Mouse (Mus musculus) ES-Bruce4 (cell line): Measurements from ENCODE around the gene Ift122. TPM values are rescaled to one million over a fixed set of nuclear protein-coding genes. Genes with fewer than 3 reads are reported as not detected.

Experiments
- H3K27ac ChIP-seq: 2 replicates; pipeline ENCODE4 v1.5.1; 2012; ENCODE audit warnings: low read length, inconsistent platforms; ENCODE audit not compliant: insufficient read depth
- H3K27me3 ChIP-seq: 2 replicates; pipeline ENCODE4 v1.6.1; 2012; ENCODE audit warnings: mild to moderate bottlenecking, low read length, inconsistent platforms; ENCODE audit not compliant: control insufficient read depth, poor library complexity, insufficient read depth, severe bottlenecking
- H3K36me3 ChIP-seq: 2 replicates; pipeline ENCODE4 v1.6.1; 2012; ENCODE audit warnings: inconsistent platforms, mild to moderate bottlenecking, low read length, moderate library complexity; ENCODE audit not compliant: control insufficient read depth, poor library complexity, insufficient read depth, severe bottlenecking
- H3K4me1 ChIP-seq: one replicate; pipeline ENCODE4 v1.8.1; 2011; ENCODE audit warnings: low read length; ENCODE audit not compliant: control insufficient read depth, insufficient read depth
- H3K4me3 ChIP-seq: 2 replicates; pipeline ENCODE4 v1.5.1; 2011; ENCODE audit warnings: low read depth, mild to moderate bottlenecking, low read length
- H3K9ac ChIP-seq: 2 replicates; pipeline ENCODE4 v1.6.1; 2012; ENCODE audit warnings: low read depth, mild to moderate bottlenecking, inconsistent platforms; ENCODE audit not compliant: poor library complexity, severe bottlenecking
- H3K9me3 ChIP-seq: replicated peaks from 2 replicates; pipeline ENCODE4 v1.6.1; 2012; ENCODE audit warnings: mild to moderate bottlenecking, low read length, inconsistent platforms; ENCODE audit not compliant: control insufficient read depth, poor library complexity, insufficient read depth, severe bottlenecking
- CTCF ChIP-seq: IDR thresholded peaks from one replicate; pipeline ENCODE4 v1.8.1; 2011; ENCODE audit warnings: low read depth, low read length
- EP300 ChIP-seq: IDR thresholded peaks from 2 replicates; pipeline ENCODE4 v1.6.1; 2011; ENCODE audit warnings: low read depth, low read length; ENCODE audit not compliant: insufficient read depth
- POLR2A ChIP-seq: IDR thresholded peaks from one replicate; pipeline ENCODE4 v1.8.1; 2011; ENCODE audit warnings: low read length; ENCODE audit not compliant: insufficient read depth
- polyA plus RNA-seq: library from polyadenylated mRNA; stranded (reverse); fragments of >200 nt; gene quantifications from 2 replicates; pipeline ENCODE4 v1.2.4, GENCODE M21; 2011; ENCODE audit warnings: low read depth; ENCODE audit not compliant: missing spikeins, insufficient read depth, insufficient read length

Gene Ift122
- polyA plus RNA-seq: 13.5 and 17.1 TPM in 2 replicates

DNA sequence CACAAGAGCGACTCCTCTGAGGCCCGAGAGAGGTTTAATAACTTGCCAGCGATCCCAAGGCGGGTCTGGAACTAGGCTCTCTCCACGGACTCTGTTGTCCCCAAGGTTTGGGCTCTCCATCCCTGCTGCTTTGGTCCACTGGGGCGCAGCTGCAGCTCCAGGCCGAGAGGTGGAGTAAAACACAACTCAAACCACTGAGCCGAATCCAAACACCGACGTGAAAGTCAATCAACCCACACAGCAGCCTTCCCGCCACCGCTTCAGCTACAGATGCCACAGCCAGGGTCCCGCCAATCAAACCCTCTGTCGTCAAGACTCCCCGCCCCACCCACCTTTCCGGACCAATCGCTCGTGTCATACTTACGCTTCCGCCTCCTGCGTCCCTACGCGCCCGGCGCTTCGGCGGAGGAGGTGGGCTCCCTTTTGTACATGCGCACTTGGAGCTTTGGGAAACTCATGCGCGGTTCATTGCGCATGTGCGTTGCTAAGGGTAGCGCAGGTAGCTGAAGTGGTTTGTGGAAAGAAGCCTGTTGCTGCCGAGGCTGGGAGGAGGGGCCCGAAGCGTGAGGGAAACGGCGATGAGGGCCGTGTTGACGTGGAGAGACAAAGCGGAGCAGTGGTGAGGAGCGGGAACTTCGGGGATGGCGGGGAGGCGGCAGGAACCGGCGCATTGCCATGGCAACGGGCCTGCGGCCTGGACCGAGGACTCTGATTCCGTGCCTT, at the start of gene Ift122, which contains the start of gene Mbd4:
TSS of gene Ift122 (plus strand) at position 380 of the 723 bp plus-strand sequence.
TSS of gene Mbd4 (minus strand) at position 281 of the 723 bp plus-strand sequence.
- TF ChIP-seq EP300 (no peak), POLR2A (peak; percentile 18)
- H3K9ac ChIP-seq: peak within 1 kb of the TSS; percentile 74
- peaks cover 16% of the 10 kb centered on the region for H3K36me3 ChIP-seq
- H3K9me3 ChIP-seq: no peaks in the 10 kb centered on the region
- no peaks in the 10 kb centered on the region for H3K4me1 ChIP-seq
- peak within 1 kb of the TSS; percentile 77 for H3K4me3 ChIP-seq
- H3K27me3 ChIP-seq: no peaks in the 10 kb centered on the region
- peak within 1 kb of the TSS; percentile 82 for H3K27ac ChIP-seq

- H3K4me3 ChIP-seq: no peak overlapping the region
- H3K9me3 ChIP-seq: no peaks in the 10 kb centered on the region
- H3K9ac ChIP-seq: no peak overlapping the region
- peak; percentile 64 for TF ChIP-seq CTCF
- TF ChIP-seq EP300: no peak
- H3K27ac ChIP-seq: peak overlapping the region; percentile 18; the same call in 1 of the 2 replicates
- no peaks in the 10 kb centered on the region for H3K27me3 ChIP-seq
- H3K4me1 ChIP-seq: no peaks in the 10 kb centered on the region
- peaks cover 41% of the 10 kb centered on the region for H3K36me3 ChIP-seq
Measured at GRCm38 (mm10) chr6:115803541-115804382, 49.5 kb upstream of the Ift122 start.

DNA sequence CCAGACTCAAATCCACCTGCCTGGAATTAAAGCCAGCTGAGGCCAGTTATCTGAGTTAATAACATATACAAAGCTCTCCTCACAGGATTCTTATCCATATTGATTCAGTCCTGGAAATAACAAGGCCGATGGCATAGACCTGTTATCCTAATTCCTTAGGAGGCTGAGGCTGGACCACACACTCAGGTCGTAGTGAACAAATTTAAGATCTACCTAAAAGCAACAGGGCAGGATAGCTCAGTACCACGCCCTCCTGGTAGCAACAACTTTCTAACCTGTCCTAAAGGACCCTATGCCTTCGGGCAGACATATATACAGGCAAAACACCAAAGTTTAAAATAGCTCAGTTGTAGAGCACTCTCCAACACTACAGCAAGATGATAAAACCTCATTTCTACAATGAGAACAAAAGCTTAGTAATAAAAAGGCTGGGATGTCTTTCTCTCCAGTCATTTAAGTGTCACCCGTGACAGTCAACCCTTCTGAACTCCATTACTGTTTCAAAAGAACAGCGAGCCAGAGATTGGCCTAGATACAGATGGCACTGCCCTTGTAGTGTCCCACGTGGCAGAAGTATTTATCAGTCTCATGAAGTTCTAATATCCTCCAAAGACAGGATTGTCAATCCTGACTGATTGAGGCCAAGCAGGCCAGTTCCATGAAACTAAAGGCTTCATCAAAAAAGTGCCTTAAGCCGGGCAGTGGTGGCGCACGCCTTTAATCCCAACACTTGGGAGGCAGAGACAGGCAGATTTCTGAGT, 48.7 kb upstream of the Ift122 start:
- H3K9ac ChIP-seq: no peak overlapping the region
- peaks cover 41% of the 10 kb centered on the region for H3K36me3 ChIP-seq
- no peak overlapping the region for H3K4me3 ChIP-seq
- H3K4me1 ChIP-seq: no peaks in the 10 kb centered on the region
- H3K27me3 ChIP-seq: no peaks in the 10 kb centered on the region
- H3K27ac ChIP-seq: no peak overlapping the region
- no peaks in the 10 kb centered on the region for H3K9me3 ChIP-seq
- TF ChIP-seq CTCF (no peak), EP300 (no peak), POLR2A (no peak)

DNA sequence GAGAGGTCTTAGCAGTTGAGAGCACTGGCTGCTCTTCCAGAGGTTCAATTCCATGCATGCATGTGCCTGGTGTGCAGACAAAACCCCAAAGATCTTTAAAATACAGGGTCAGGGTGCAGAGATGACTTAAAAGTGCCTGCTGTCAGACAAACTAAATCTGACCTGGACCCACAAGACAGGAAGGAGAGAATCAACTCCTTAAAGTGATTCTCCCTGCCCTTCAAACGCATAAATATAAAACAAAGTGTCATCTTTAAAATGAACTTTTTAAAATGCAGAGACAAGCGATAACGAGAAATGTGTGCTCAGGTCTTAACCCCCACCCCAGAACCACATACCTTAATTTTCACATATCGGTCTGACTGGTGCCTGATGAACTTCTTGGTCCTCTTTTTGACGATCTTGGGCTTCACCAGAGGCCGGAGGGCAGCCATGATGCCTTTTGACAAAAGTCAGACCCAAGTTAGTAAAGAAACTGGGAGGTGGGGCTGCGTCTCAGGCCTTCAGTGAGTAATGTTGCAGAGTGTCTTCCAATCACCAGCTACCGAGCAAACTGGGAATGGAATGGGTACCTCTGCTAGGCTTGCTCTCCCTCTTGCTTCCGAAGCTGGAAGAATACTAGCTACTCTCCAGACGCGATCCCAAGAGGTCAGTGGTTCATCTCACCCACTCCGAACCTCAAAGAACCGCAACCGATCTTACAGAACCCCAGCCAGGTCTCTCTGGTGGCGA, 45.6 kb upstream of the Ift122 start:
- no peaks in the 10 kb centered on the region for H3K4me1 ChIP-seq
- TF ChIP-seq CTCF (no peak), EP300 (no peak), POLR2A (no peak)
- peak overlapping the region; percentile 79 for H3K27ac ChIP-seq
- H3K9ac ChIP-seq: peak overlapping the region; percentile 95
- peaks cover 35% of the 10 kb centered on the region for H3K36me3 ChIP-seq
- no peaks in the 10 kb centered on the region for H3K9me3 ChIP-seq
- H3K27me3 ChIP-seq: no peaks in the 10 kb centered on the region
- H3K4me3 ChIP-seq: peak overlapping the region; percentile 90

- Histone ChIP-seq H3K27me3 (no peaks in the 10 kb centered on the region), H3K36me3 (peaks cover 35% of the 10 kb centered on the region), H3K9ac (peak overlapping the region; percentile 95), H3K4me3 (peak overlapping the region; percentile 90), H3K4me1 (no peaks in the 10 kb centered on the region), H3K27ac (peak overlapping the region; percentile 79), H3K9me3 (no peaks in the 10 kb centered on the region)
- TF ChIP-seq POLR2A: no peak
- no peak for TF ChIP-seq CTCF
- no peak for TF ChIP-seq EP300
Measured at GRCm38 (mm10) chr6:115808196-115808487, 45.1 kb upstream of the Ift122 start.
